Mouse (Mus musculus) spleen, postnatal 10 days (tissue): ENCODE measurements at regions not wholly inside any gene's neighbourhood (a gene's known extent, or its start where the extent isn't known, plus 50 kb on each side); places are given as distances from the start of the nearest gene placed in this dataset.

Experiments used
- DNase-seq, 2 experiments: peaks; one replicate each; pipeline ENCODE4 v3.0.0; 2021 to 2022; ENCODE audit warnings: low spot score in 2 of 2

- DNase-seq = no peak
Observed at GRCm38 (mm10) chr2:51073040-51073594, 75.8 kb downstream of the Rnd3 start.

DNA sequence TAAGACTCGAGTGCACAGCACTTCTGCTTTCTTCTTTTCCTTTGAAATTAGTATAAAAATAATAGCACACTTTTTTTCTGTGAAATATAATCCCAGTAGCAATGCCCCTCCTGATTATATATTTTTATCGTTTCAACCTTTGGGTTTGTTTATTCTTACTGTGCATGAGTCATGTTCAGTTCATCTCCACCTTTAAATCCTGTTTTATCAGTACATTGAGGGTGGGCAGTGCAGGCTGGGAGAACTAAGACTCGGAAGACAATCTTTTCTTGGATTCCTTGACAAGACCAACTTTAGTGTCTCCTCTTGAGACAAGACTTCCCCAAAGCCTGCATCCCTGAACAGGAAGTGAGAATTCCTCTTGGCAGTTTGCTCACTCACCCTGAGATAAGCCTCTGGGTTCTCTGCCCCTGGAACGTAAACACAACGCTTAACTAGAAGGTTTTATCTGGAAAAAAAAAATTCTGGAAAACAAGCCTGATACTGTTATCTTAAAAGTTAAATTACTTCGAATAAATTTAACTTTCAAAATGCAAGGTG is 76.5 kb downstream of the Rnd3 start:
- no peak for DNase-seq

GRCm38 (mm10) chr2:51070902-51071301 is 78.0 kb downstream of the Rnd3 start:
- no peak for DNase-seq

DNA sequence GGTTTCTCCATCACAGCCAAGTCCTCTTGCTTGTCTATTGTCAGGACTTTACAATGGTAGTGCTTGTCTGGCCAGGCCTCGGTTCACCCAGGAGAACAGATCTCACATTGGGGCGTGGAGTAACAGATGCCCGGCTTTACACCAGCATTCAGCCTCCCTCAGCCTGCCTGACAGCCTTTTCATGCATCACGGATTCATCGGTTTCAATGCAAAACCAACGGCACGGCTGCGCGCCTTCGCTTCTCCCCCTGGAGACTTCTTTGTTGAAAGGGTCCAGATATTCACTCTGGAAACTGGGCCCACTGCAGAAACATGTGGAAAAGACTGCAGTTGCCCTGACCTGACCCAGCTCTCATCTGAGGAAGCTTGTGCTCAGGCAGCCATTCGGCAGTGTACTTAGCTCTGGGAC is 82.5 kb downstream of the Rnd3 start:
- no peak for DNase-seq

DNA sequence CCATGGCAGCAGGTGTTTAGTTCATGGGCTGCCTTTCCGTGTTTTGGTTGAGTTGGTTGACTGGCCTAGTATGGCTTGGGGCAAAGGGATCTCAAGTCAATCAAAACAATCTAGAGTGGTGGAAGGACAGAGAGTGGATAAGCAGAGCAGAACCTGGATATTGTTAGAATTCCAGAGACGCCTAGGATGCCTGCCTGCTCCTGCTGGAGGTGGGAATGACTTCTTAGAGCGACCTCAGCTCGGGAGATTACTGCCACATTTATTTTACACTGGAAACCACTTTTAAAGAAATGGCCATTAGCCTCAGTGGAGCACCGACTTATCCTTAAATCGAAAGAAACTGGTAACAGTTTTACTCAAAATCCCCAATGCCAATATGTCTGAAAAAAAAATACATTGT is 83.1 kb downstream of the Rnd3 start:
- DNase-seq = no peak

DNA sequence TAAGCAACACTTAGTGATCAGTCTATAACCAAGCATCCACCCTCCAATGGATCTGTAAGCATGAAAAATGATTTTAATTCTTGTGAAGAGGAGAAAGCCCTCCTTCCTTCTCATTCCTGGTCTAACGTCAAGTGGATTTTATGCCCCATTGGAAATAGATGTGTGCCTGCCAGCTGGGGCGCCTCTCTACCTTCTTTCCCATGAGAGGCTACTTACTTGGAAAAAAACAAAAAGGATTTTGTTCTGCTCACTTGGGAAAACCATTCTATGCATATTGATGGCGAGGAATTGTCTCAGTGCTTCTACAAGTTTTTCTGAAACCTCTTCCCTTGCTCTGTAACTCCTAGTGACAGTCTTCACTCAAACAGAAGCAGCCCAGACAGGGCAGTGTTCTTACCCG is 84.1 kb downstream of the Rnd3 start:
- DNase-seq = no peak

GRCm38 (mm10) chr2:51062049-51062448 is 86.9 kb downstream of the Rnd3 start:
- no peak for DNase-seq

- DNase-seq = no peak
Observed at GRCm38 (mm10) chr2:51058158-51058557, 90.8 kb downstream of the Rnd3 start.

- no peak for DNase-seq
Observed at GRCm38 (mm10) chr2:51056141-51056731, 92.7 kb downstream of the Rnd3 start.

GRCm38 (mm10) chr2:51055339-51055738 is 93.6 kb downstream of the Rnd3 start:
- DNase-seq = no peak

GRCm38 (mm10) chr2:51049834-51050170 is 99.1 kb downstream of the Rnd3 start:
- no peak for DNase-seq

GRCm38 (mm10) chr2:51049101-51049833 is 99.6 kb downstream of the Rnd3 start:
- no peak for DNase-seq

DNA sequence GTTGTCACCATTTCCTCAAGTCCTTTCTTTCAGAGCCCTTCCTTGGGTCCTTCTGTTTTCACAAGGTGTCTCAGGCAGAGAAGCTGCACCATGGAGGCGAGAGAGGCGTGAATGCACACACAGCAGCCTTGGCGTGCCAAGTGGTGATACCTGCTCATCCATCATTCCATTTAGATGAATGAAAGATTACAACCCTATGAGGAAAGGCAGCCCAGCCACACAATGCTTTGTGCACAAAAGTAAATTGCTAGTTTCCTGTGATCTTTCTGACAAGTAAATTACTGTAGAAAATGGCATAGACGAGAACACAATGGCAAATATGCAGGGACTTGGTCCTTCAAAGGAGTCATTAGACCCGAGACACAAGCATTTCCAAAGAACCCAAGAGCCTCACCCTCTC is 101.4 kb downstream of the Rnd3 start:
- no peak for DNase-seq

- DNase-seq = no peak
Observed at GRCm38 (mm10) chr2:51045626-51046025, 103.3 kb downstream of the Rnd3 start.

DNA sequence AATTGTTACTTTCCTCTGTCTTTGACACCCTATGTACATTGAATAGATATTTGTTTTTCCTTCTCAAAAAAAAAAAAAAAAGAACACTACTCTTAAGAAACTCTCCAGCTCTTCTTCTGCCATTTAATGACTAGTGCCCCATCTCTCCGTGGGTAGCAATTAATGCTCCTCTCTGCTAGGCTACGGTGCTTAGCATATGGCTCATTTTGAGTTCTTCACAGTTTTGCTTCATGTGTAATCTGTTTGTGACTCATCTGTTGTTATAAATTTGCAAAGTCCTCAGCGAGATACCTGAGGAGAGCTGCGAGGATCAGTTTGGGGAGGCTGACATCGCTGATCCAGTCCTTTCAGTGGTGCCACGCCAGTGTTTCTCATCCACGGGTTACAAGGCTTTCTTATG is 107.8 kb downstream of the Rnd3 start:
- no peak for DNase-seq

GRCm38 (mm10) chr2:51038685-51039084 is 110.2 kb downstream of the Rnd3 start:
- DNase-seq = no peak

DNA sequence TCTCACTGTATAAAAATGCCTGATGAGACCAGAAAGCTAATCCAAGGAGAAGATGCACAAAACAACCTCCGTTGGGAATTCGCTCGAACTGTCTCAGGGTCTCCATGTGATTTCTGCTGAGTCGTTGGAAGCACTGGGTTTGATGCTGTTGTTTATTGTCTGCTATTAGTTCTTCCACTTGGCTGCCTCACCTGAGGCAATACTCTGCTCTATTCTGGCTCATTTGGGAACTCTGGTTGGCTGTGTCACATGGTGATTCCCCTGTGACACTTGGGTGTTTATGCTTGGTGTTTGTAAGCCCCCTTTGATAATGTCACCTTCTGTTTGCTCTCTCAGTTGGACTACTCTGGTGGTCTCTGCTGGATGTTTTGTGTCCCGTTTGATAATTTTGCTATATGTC is 111.9 kb downstream of the Rnd3 start:
- DNase-seq = no peak

GRCm38 (mm10) chr2:51036190-51036755 is 112.6 kb downstream of the Rnd3 start:
- DNase-seq = no peak

GRCm38 (mm10) chr2:51033881-51034280 is 115.0 kb downstream of the Rnd3 start:
- DNase-seq = no peak

DNA sequence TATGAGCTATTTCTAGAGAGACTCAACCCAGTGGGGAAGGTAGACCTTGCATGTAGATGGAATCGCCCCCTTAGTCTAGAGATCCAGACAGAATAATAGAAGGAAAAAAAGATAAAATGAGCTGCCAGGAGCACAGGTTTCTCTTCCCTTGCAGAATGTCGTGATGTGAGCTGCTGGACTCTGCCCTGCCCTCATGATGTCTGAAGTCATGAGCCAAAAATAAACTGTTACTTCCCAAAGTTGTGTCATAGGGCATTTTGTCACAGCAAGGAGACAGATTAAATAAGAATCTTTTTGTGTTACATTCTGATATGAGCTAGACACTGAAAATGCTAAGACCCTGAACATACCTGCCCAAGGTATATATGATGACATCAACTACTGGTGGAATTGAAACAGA is 126.4 kb downstream of the Rnd3 start:
- no peak for DNase-seq

- no peak for DNase-seq
Observed at GRCm38 (mm10) chr2:51016129-51016402, 132.8 kb downstream of the Rnd3 start.

GRCm38 (mm10) chr2:51015360-51016128 is 133.4 kb downstream of the Rnd3 start:
- DNase-seq = no peak
